In the genomic region with DNA sequence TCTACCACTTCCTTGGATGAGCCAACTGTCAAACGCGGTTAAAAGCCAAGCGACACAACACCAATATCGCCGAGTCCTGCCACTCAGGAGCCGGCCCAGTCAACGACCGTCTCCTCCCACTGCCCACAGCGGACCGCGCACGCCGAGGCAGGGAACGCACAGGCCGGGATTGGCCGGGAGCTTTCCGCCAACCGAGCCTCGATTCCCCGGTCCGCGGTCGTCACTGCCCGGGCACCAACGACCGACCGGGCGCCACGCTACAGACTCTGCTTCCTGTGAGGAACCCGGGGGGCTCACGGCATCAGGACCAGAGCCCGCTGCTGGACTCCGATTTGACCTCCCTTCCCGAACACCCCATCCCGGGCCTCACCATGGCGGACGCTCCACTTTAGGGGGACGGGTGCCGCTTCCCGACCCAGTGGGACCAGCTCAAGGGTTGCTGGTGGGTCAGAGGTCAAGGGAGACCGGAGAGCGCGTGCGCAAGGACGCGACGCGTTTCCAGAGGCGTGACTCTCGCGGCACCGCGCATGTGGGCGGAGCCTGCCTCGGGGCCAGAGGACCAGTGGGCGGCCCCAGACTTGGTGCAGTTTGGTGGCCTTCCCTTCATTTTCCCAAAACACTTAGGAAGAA, we compare ENCODE assay signal across 8 mouse cellular contexts. TPM values are rescaled to one million over a fixed set of nuclear protein-coding genes. Genes with fewer than 3 reads are reported as not detected.
DNase-seq lines count a peak whose midpoint lies in the region; ATAC-seq and TF ChIP-seq lines count a peak whose summit lies in the region.

A gene (minus strand): TSS at position 508 of the 630 bp plus-strand sequence.

- H3K4me1 ChIP-seq in MEL (ENCODE audit: control insufficient read depth in 1 of 2, insufficient read depth in 2 of 2, low read length in 2 of 2) = peaks cover 0 to 23% of the 10 kb centered on the region in 2 experiments; a peak in 2 of 4 replicates
- peaks cover 9% of the 10 kb centered on the region for H3K4me1 ChIP-seq in cerebellum, adult 2 months (ENCODE audit: control insufficient read depth, insufficient read depth, low read length)
- peaks cover 33% of the 10 kb centered on the region for H3K4me1 ChIP-seq in hindbrain, embryonic 10.5 days (replicated peaks)
- H3K4me1 ChIP-seq in lung, postnatal 0 days (ENCODE audit: insufficient read depth, low read depth, low read length) = peaks cover 7% of the 10 kb centered on the region; the same call in 1 of the 2 replicates

- peaks cover 35% of the 10 kb centered on the region for H3K79me2 ChIP-seq in MEL (ENCODE audit: control insufficient read depth, insufficient read depth, low read length, poor library complexity)

- H3K4me3 ChIP-seq in MEL (ENCODE audit: control insufficient read depth in 1 of 2, insufficient read depth in 1 of 2, low read depth in 2 of 2, low read length in 2 of 2) = peak within 1 kb of the TSS; percentile 90 to 91
- peak within 1 kb of the TSS; percentile 72 for H3K4me3 ChIP-seq in cerebellum, adult 2 months (replicated peaks; ENCODE audit: insufficient read depth, low read depth, low read length)
- peak within 1 kb of the TSS; percentile 86 for H3K4me3 ChIP-seq in hindbrain, embryonic 10.5 days
- H3K4me3 ChIP-seq in lung, postnatal 0 days (ENCODE audit: low read depth, low read length) = peak within 1 kb of the TSS; percentile 65

- H3K27me3 ChIP-seq in MEL (ENCODE audit: control insufficient read depth in 1 of 2, insufficient read depth in 2 of 2, low read length in 2 of 2) = no peaks in the 10 kb centered on the region
- H3K27me3 ChIP-seq in cerebellum, adult 2 months (ENCODE audit: control insufficient read depth, insufficient read depth, low read length) = no peaks in the 10 kb centered on the region
- no peaks in the 10 kb centered on the region for H3K27me3 ChIP-seq in hindbrain, embryonic 10.5 days (ENCODE audit: insufficient read depth, poor library complexity, severe bottlenecking)
- no peaks in the 10 kb centered on the region for H3K27me3 ChIP-seq in lung, postnatal 0 days (replicated peaks; ENCODE audit: insufficient read depth, low read length)

- no peak for TF ChIP-seq CTCF in MEL (IDR thresholded peaks at IDR 0.05 in 2 of 3, conservative IDR thresholded peaks at IDR 0.05 in 1 of 3; ENCODE audit: control insufficient read depth in 1 of 3, insufficient read depth in 1 of 3, low read depth in 2 of 3, low read length in 3 of 3, poor library complexity in 1 of 3, severe bottlenecking in 1 of 3)
- TF ChIP-seq CTCF in cerebellum, adult 2 months (IDR thresholded peaks at IDR 0.05; ENCODE audit: borderline replicate concordance, insufficient read depth, low read depth, low read length) = no peak
- TF ChIP-seq CTCF in lung, postnatal 0 days (IDR thresholded peaks at IDR 0.05) = no peak

- ATAC-seq in frontal cortex, adult (ENCODE audit: low TSS enrichment) = peak; percentile 83
- peak; percentile 93 for ATAC-seq in lung, postnatal 0 days

- H3K9ac ChIP-seq in MEL (ENCODE audit: control insufficient read depth, low read depth, low read length, poor library complexity, severe bottlenecking) = peak within 1 kb of the TSS; percentile 93
- H3K9ac ChIP-seq in lung, postnatal 0 days (replicated peaks; ENCODE audit: low read depth) = peak within 1 kb of the TSS; percentile 77

- H3K27ac ChIP-seq in MEL (ENCODE audit: control insufficient read depth, low read depth, low read length) = peak within 1 kb of the TSS; percentile 64
- H3K27ac ChIP-seq in cerebellum, adult 2 months (ENCODE audit: insufficient read depth, low read length) = peak within 1 kb of the TSS; percentile 42; the same call in 1 of the 2 replicates
- H3K27ac ChIP-seq in hindbrain, embryonic 10.5 days = peak within 1 kb of the TSS; percentile 94
- peak within 1 kb of the TSS; percentile 88 for H3K27ac ChIP-seq in lung, postnatal 0 days (ENCODE audit: low read length)

- H3K9me3 ChIP-seq in MEL (replicated peaks; ENCODE audit: insufficient read depth, low read length) = no peaks in the 10 kb centered on the region
- no peaks in the 10 kb centered on the region for H3K9me3 ChIP-seq in hindbrain, embryonic 10.5 days
- no peaks in the 10 kb centered on the region for H3K9me3 ChIP-seq in lung, postnatal 0 days (ENCODE audit: low read length)

- TF ChIP-seq POLR2A in MEL (IDR thresholded peaks at IDR 0.05; ENCODE audit: control insufficient read depth in 1 of 2, insufficient read depth in 1 of 2, low read depth in 1 of 2, low read length in 2 of 2, poor library complexity in 1 of 2) = peak; percentile 53 to 81; a peak in 3 of 4 replicates
- peak; percentile 73; the same call in 1 of the 2 replicates for TF ChIP-seq POLR2A in cerebellum, adult 2 months (IDR thresholded peaks at IDR 0.05; ENCODE audit: borderline replicate concordance, insufficient read depth, low read length)

- no peak for TF ChIP-seq RAD21 in MEL (IDR thresholded peaks at IDR 0.05; ENCODE audit: low read depth, low read length)

- TF ChIP-seq EP300 in MEL (IDR thresholded peaks at IDR 0.05; ENCODE audit: low read depth in 1 of 2, low read length in 2 of 2) = no peak
- TF ChIP-seq EP300 in lung, postnatal 0 days (IDR thresholded peaks at IDR 0.05) = no peak

- H3K4me2 ChIP-seq in lung, postnatal 0 days (replicated peaks; ENCODE audit: low read depth, low read length) = peak within 1 kb of the TSS; percentile 88

- WGBS in cerebellum, adult 2 months = under 1% methylated on average over 56 of the region's 56 CpGs
- under 1% methylated on average over 56 of the region's 56 CpGs for WGBS in hindbrain, embryonic 10.5 days
- under 1% methylated on average over 56 of the region's 56 CpGs for WGBS in lung, postnatal 0 days

- peak; percentile 91 for DNase-seq in MEL (ENCODE audit: low read depth, low spot score)
- DNase-seq in cerebellum, adult 2 months = peak; percentile 90 to 91
- DNase-seq in hindbrain, embryonic 10.5 days (ENCODE audit: low spot score) = peak; percentile 92
- peak; percentile 94 for DNase-seq in layer of hippocampus, adult 9-11 months
- peak; percentile 95 for DNase-seq in lung, postnatal 0 days (ENCODE audit: low spot score)
- DNase-seq in ovary, postnatal 14 days (ENCODE audit: low spot score) = peak; percentile 89
- DNase-seq in thymus, postnatal 14 days = peak; percentile 90

- peaks cover 0 to 12% of the 10 kb centered on the region in 2 experiments; a peak in 2 of 4 replicates for H3K36me3 ChIP-seq in MEL (ENCODE audit: control insufficient read depth in 1 of 2, insufficient read depth in 2 of 2, low read length in 2 of 2)
- 0 out of 2 replicates have a peak, but pooled peaks cover 21% of the 10 kb centered on the region for H3K36me3 ChIP-seq in hindbrain, embryonic 10.5 days
- no peaks in the 10 kb centered on the region for H3K36me3 ChIP-seq in lung, postnatal 0 days (ENCODE audit: insufficient read depth, low read length)

TF ChIP-seq in MEL, 35 proteins besides CTCF, POLR2A, EP300 and RAD21:
- TF ChIP-seq HCFC1 (IDR thresholded peaks at IDR 0.05; ENCODE audit: low read depth, low read length) (peak; percentile 82), MYC (IDR thresholded peaks at IDR 0.05; ENCODE audit: low read depth, low read length) (0 out of 2 replicates have a peak, but pooled peaks have one; percentile 43), ZC3H11A (IDR thresholded peaks at IDR 0.05; ENCODE audit: low read depth, low read length) (no peak), JUND (IDR thresholded peaks at IDR 0.05; ENCODE audit: low read depth, low read length) (no peak), CHD2 (IDR thresholded peaks at IDR 0.05; ENCODE audit: low read length) (peak; percentile 80), ELF1 (IDR thresholded peaks at IDR 0.05; ENCODE audit: low read depth, low read length) (peak; percentile 46; the same call in 1 of the 2 replicates), ETS1 (IDR thresholded peaks at IDR 0.05; ENCODE audit: low read depth, low read length) (no peak), NRF1 (IDR thresholded peaks at IDR 0.05; ENCODE audit: insufficient read depth, low read depth, low read length, poor library complexity, severe bottlenecking) (peak; percentile 82), TCF12 (IDR thresholded peaks at IDR 0.05; ENCODE audit: low read depth, low read length) (0 out of 2 replicates have a peak, but pooled peaks have one; percentile 40), RCOR1 (IDR thresholded peaks at IDR 0.05; ENCODE audit: low read depth, low read length) (no peak), TBP (IDR thresholded peaks at IDR 0.05; ENCODE audit: low read depth, low read length) (no peak), USF1 (IDR thresholded peaks at IDR 0.05; ENCODE audit: low read depth, low read length) (0 out of 2 replicates have a peak, but pooled peaks have one; percentile 32), ZMIZ1 (IDR thresholded peaks at IDR 0.05; ENCODE audit: low read depth, low read length) (peak; percentile 29), UBTF (IDR thresholded peaks at IDR 0.05; ENCODE audit: borderline replicate concordance, insufficient read depth, low read depth, low read length) (peak; percentile 47; the same call in 1 of the 2 replicates), MXI1 (IDR thresholded peaks at IDR 0.05; ENCODE audit: low read depth, low read length) (peak; percentile 83; the same call in 1 of the 2 replicates), SIN3A (IDR thresholded peaks at IDR 0.05; ENCODE audit: low read length) (peak; percentile 70), MAX (IDR thresholded peaks at IDR 0.05; ENCODE audit: low read length) (0 out of 2 replicates have a peak, but pooled peaks have one; percentile 31), NELFE (IDR thresholded peaks at IDR 0.05; ENCODE audit: low read depth, low read length) (peak; percentile 72; the same call in 1 of the 2 replicates), POLR2AphosphoS2 (IDR thresholded peaks at IDR 0.05; ENCODE audit: low read length) (peak; percentile 98)

RNA-seq across cellular contexts. Expression of the gene that starts here (rescaled TPM):
- total RNA-seq in MEL (2012; rRNA removed) = 115 and 121 TPM in 2 replicates
- polyA plus RNA-seq in MEL (2012; ENCODE audit: insufficient read depth in 1 of 2, insufficient read length in 2 of 2, low read depth in 1 of 2, low replicate concordance in 2 of 2, missing spikeins in 1 of 2) = 10 to 100 TPM in 1 of 2 experiments, not detected in 1; 13.6 TPM
- 121 and 132 TPM in 2 replicates for polyA plus RNA-seq in cerebellum, adult 2 months (2012; rRNA removed)
- 88.0 and 131 TPM in 2 replicates for polyA plus RNA-seq in hindbrain, embryonic 10.5 days (2016; fragmentation: Nextera tagmentation; extraction: Ambion mirVana)
- polyA plus RNA-seq in lung, postnatal 0 days (2015; fragmentation: Nextera tagmentation; extraction: Ambion mirVana) = 76.2 and 78.4 TPM in 2 replicates

Comparison
In these comparisons a context has a peak if more than half of its experiments do, and no peak if none do; other contexts are left out.
1. Peak in every context shown above with its lines: DNase-seq, ATAC-seq, H3K4me3 ChIP-seq and H3K27ac ChIP-seq.
2. H3K27ac ChIP-seq: peak in every context shown above with its lines; median percentile 94 in hindbrain, embryonic 10.5 days; 88 in lung, postnatal 0 days; 64 in MEL; 42 in cerebellum, adult 2 months.